Mouse (Mus musculus) 416B (cell line): ENCODE measurements at regions not wholly inside any gene's neighbourhood (a gene's known extent, or its start where the extent isn't known, plus 50 kb on each side); places are given as distances from the start of the nearest gene placed in this dataset.
"Not testable (repeated sequence)": the region's sequence is repeated elsewhere in the genome, so short reads cannot be mapped to it uniquely, and the experiment has no call there.

Experiments
- DNase-seq: peaks from one replicate; pipeline ENCODE4 v3.0.0; 2011; ENCODE audit warnings: low read depth

- peak; percentile 98 for DNase-seq
Observed at GRCm38 (mm10) chrY:4150031-4150430, 378.6 kb downstream of the Gm3376 start.

GRCm38 (mm10) chrY:4150681-4151080 is 379.2 kb downstream of the Gm3376 start:
- DNase-seq = not testable (repeated sequence)

GRCm38 (mm10) chrY:4152998-4153397 is 381.5 kb downstream of the Gm3376 start:
- peak; percentile 81 for DNase-seq

- DNase-seq = peak; percentile 71
Observed at GRCm38 (mm10) chrY:4160371-4160770, 388.9 kb downstream of the Gm3376 start.
